Mouse (Mus musculus): ENCODE measurements around the gene Alox12. TPM values are rescaled to one million over a fixed set of nuclear protein-coding genes. Genes with fewer than 3 reads are reported as not detected.

The Alox12 gene
- total and polyA plus RNA-seq, 2 experiments from 2014 or later, result 2.3 to 2.5 TPM

DNA sequence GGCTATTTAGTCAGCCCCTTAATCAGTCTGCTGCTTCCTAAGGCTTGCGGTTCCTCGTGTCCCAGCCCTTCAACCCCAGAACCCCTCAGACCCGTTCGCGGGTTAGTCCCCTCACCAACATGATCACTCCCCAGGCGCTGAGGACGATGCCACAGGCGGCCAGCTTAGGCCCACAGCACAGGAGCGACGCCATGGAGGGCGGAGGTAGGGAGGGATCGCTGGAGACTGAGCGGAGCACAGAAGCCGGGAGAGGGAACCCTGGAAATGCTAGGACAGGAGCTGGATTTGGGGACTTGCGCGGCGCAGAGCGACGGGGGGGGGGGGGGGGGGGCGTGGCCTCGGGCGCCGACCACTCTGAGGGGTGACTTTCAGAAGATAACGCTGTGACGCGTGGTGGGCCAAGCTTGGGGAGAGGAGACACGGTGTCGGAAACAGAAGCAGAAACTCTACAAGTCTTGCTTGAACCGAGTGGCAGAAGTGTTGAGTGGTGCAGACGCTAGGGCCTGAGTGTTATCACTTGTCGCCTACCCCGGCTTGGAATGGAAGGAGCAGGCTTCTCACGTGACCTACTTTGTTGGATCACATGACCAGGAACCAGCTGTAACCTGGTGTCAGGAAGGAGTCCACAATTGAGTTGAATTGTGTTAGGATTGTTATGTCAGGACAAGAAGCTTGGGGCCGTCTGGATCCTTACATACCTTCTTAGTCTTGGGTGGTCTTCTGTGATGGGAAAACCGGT is 15.4 kb downstream of the Alox12 start, which contains the start of the genes Gm21988 and Rnasek:
Gene Gm21988 (minus strand): TSS at position 290 of the 739 bp plus-strand sequence.
Gene Rnasek (minus strand): TSS at position 302 of the 739 bp plus-strand sequence.
- H3K36me3 ChIP-seq (replicated peaks; ENCODE audit: control insufficient read depth, insufficient read depth, low read length), result peaks cover 7% of the 10 kb centered on the region; the same call in 1 of the 2 replicates
- H3K27ac ChIP-seq (ENCODE audit: low read depth), result peak within 1 kb of the TSS; percentile 94
- under 1% methylated on average over 29 of the region's 35 CpGs for WGBS
- H3K9ac ChIP-seq (replicated peaks; ENCODE audit: low read depth, low read length), result peak within 1 kb of the TSS; percentile 88
- peak; percentile 32 for ATAC-seq (ENCODE audit: insufficient read depth, low read depth)
- no peaks in the 10 kb centered on the region for H3K27me3 ChIP-seq (ENCODE audit: control insufficient read depth, insufficient read depth, low read length)
- DNase-seq (ENCODE audit: low spot score), result peak; percentile 88
- peaks cover 23% of the 10 kb centered on the region for H3K4me1 ChIP-seq (ENCODE audit: control insufficient read depth, insufficient read depth)
- H3K9me3 ChIP-seq (replicated peaks; ENCODE audit: control insufficient read depth, low read length), result no peaks in the 10 kb centered on the region
- peak within 1 kb of the TSS; percentile 90 for H3K4me2 ChIP-seq (ENCODE audit: low read depth, low read length)
- TF ChIP-seq CTCF (IDR thresholded peaks at IDR 0.05; ENCODE audit: low read depth) (no peak), EP300 (IDR thresholded peaks at IDR 0.05; ENCODE audit: low read depth) (peak; percentile 75; the same call in 1 of the 2 replicates)
- peak within 1 kb of the TSS; percentile 72 for H3K4me3 ChIP-seq (ENCODE audit: low read depth, low read length)

GRCm38 (mm10) chr11:70238591-70239440 is 16.3 kb downstream of the Alox12 start:
- no peak for TF ChIP-seq CTCF (IDR thresholded peaks at IDR 0.05; ENCODE audit: low read depth)
- TF ChIP-seq EP300 (IDR thresholded peaks at IDR 0.05; ENCODE audit: low read depth), result no peak
- ATAC-seq (ENCODE audit: insufficient read depth, low read depth) (no peak), DNase-seq (ENCODE audit: low spot score) (no peak)
- Histone ChIP-seq H3K4me1 (ENCODE audit: control insufficient read depth, insufficient read depth) (peaks cover 23% of the 10 kb centered on the region), H3K27me3 (ENCODE audit: control insufficient read depth, insufficient read depth, low read length) (no peaks in the 10 kb centered on the region), H3K27ac (ENCODE audit: low read depth) (peak overlapping the region; percentile 94), H3K4me2 (ENCODE audit: low read depth, low read length) (peak overlapping the region; percentile 90), H3K4me3 (ENCODE audit: low read depth, low read length) (peak overlapping the region; percentile 72), H3K9me3 (replicated peaks; ENCODE audit: control insufficient read depth, low read length) (no peaks in the 10 kb centered on the region), H3K36me3 (replicated peaks; ENCODE audit: control insufficient read depth, insufficient read depth, low read length) (peaks cover 7% of the 10 kb centered on the region; the same call in 1 of the 2 replicates), H3K9ac (replicated peaks; ENCODE audit: low read depth, low read length) (peak overlapping the region; percentile 88)
- 9% methylated on average over 23 of the region's 23 CpGs for WGBS

DNA sequence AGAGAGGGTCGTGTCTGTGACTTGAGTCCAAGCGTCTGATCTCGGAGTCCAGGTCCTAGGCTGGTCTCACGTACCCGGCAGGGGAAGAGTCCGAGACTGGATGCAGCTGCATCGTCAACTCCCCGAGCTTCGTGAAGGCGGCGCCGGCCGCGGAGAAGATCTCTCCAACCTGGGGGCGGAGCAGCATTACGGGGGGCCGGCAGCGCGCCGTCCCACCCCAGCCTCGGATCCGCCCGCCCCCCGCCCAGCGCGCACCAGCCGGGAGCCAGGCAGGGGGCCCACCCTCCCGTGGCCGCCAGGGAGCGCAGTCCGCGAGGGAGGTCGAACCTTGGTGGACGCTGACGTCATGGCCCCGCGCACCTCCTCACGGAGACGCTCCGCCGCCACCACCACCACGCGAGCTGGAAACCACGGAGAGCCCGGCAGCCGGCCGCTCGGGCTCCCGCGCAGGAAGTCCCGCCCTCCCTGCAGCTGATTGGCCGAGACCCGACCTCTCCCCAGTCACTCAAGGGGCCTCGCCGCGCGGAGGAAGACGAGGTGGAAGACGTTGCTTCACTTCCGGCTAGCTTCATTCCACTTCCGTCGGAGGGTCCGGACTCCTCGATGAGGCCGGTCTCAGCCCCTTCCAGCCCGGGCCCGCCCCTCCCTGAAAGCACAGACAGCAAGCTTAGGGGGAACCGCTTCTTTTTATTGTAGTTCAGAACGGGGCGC is 17.5 kb downstream of the Alox12 start, which contains the start of gene 0610010K14Rik:
Gene 0610010K14Rik (minus strand): TSS at position 458 of the 711 bp plus-strand sequence.
- peak; percentile 95 for DNase-seq (ENCODE audit: low spot score)
- Histone ChIP-seq H3K9me3 (replicated peaks; ENCODE audit: control insufficient read depth, low read length) (no peaks in the 10 kb centered on the region), H3K4me2 (ENCODE audit: low read depth, low read length) (peak within 1 kb of the TSS; percentile 90), H3K4me1 (ENCODE audit: control insufficient read depth, insufficient read depth) (peaks cover 32% of the 10 kb centered on the region), H3K36me3 (replicated peaks; ENCODE audit: control insufficient read depth, insufficient read depth, low read length) (peaks cover 7% of the 10 kb centered on the region; the same call in 1 of the 2 replicates), H3K27me3 (ENCODE audit: control insufficient read depth, insufficient read depth, low read length) (no peaks in the 10 kb centered on the region), H3K4me3 (ENCODE audit: low read depth, low read length) (peak within 1 kb of the TSS; percentile 72), H3K9ac (replicated peaks; ENCODE audit: low read depth, low read length) (peak within 1 kb of the TSS; percentile 88), H3K27ac (ENCODE audit: low read depth) (peak within 1 kb of the TSS; percentile 94)
- peak; percentile 91 for ATAC-seq (ENCODE audit: insufficient read depth, low read depth)
- under 1% methylated on average over 69 of the region's 70 CpGs for WGBS
- TF ChIP-seq EP300 (IDR thresholded peaks at IDR 0.05; ENCODE audit: low read depth) (no peak), CTCF (IDR thresholded peaks at IDR 0.05; ENCODE audit: low read depth) (peak; percentile 53)

- no peaks in the 10 kb centered on the region for H3K27me3 ChIP-seq (ENCODE audit: control insufficient read depth, insufficient read depth, low read length)
- peaks cover 7% of the 10 kb centered on the region; the same call in 1 of the 2 replicates for H3K36me3 ChIP-seq (replicated peaks; ENCODE audit: control insufficient read depth, insufficient read depth, low read length)
- H3K4me1 ChIP-seq (ENCODE audit: control insufficient read depth, insufficient read depth), result peaks cover 32% of the 10 kb centered on the region
- no peaks in the 10 kb centered on the region for H3K9me3 ChIP-seq (replicated peaks; ENCODE audit: control insufficient read depth, low read length)
- 20% methylated on average over 7 of the region's 7 CpGs for WGBS
- peak overlapping the region; percentile 94 for H3K27ac ChIP-seq (ENCODE audit: low read depth)
- ATAC-seq (ENCODE audit: insufficient read depth, low read depth), result no peak
- no peak for DNase-seq (ENCODE audit: low spot score)
- H3K4me2 ChIP-seq (ENCODE audit: low read depth, low read length), result peak overlapping the region; percentile 90
- peak overlapping the region; percentile 88 for H3K9ac ChIP-seq (replicated peaks; ENCODE audit: low read depth, low read length)
- peak overlapping the region; percentile 72 for H3K4me3 ChIP-seq (ENCODE audit: low read depth, low read length)
- no peak for TF ChIP-seq EP300 (IDR thresholded peaks at IDR 0.05; ENCODE audit: low read depth)
- TF ChIP-seq CTCF (IDR thresholded peaks at IDR 0.05; ENCODE audit: low read depth), result no peak
Measured at GRCm38 (mm10) chr11:70236717-70237116, 18.4 kb downstream of the Alox12 start.

Measured in heart, postnatal 0 days (tissue).